Mouse (Mus musculus): ENCODE data around the gene Wfdc18.

The Wfdc18 gene

GRCm38 (mm10) chr11:83708715-83709114 is at the start of gene Wfdc18:
Gene Wfdc18, plus strand, starts transcription at chr11:83709015.
- no peak for DNase-seq (ENCODE audit: low read depth, low spot score)

- no peak for DNase-seq (ENCODE audit: low read depth, low spot score)
Observed at GRCm38 (mm10) chr11:83662204-83662603, 46.6 kb upstream of the Wfdc18 start, which contains the start of gene Ccl4. Gene Ccl4, plus strand, starts transcription at chr11:83662584.

GRCm38 (mm10) chr11:83663532-83663931 is 45.3 kb upstream of the Wfdc18 start:
- DNase-seq (ENCODE audit: low read depth, low spot score), result no peak

- no peak for DNase-seq (ENCODE audit: low read depth, low spot score)
Observed at GRCm38 (mm10) chr11:83671743-83672142, 37.1 kb upstream of the Wfdc18 start.

GRCm38 (mm10) chr11:83675665-83676064 is 33.1 kb upstream of the Wfdc18 start:
- no peak for DNase-seq (ENCODE audit: low read depth, low spot score)

GRCm38 (mm10) chr11:83689918-83690317 is 18.9 kb upstream of the Wfdc18 start:
- no peak for DNase-seq (ENCODE audit: low read depth, low spot score)

- no peak for DNase-seq (ENCODE audit: low read depth, low spot score)
Observed at GRCm38 (mm10) chr11:83692008-83692407, 16.8 kb upstream of the Wfdc18 start.

GRCm38 (mm10) chr11:83703705-83704104 is 5.1 kb upstream of the Wfdc18 start, which contains the start of gene Wfdc17:
Gene Wfdc17, plus strand, starts transcription at chr11:83703991.
- peak; percentile 33 for DNase-seq (ENCODE audit: low read depth, low spot score)

- DNase-seq (ENCODE audit: low read depth, low spot score), result no peak
Observed at GRCm38 (mm10) chr11:83709683-83710082, 868 bp downstream of the Wfdc18 start.

- DNase-seq (ENCODE audit: low read depth, low spot score), result no peak
Observed at GRCm38 (mm10) chr11:83712671-83713070, 3.9 kb downstream of the Wfdc18 start.

- peak; percentile 44 for DNase-seq (ENCODE audit: low read depth, low spot score)
Observed at GRCm38 (mm10) chr11:83713925-83714324, 5.1 kb downstream of the Wfdc18 start.

GRCm38 (mm10) chr11:83717042-83717665 is 8.3 kb downstream of the Wfdc18 start:
- DNase-seq (ENCODE audit: low read depth, low spot score), result no peak

- no peak for DNase-seq (ENCODE audit: low read depth, low spot score)
Observed at GRCm38 (mm10) chr11:83720766-83721165, 12.0 kb downstream of the Wfdc18 start.

- DNase-seq (ENCODE audit: low read depth, low spot score), result peak; percentile 33
Observed at GRCm38 (mm10) chr11:83728757-83729432, 20.1 kb downstream of the Wfdc18 start.

- no peak for DNase-seq (ENCODE audit: low read depth, low spot score)
Observed at GRCm38 (mm10) chr11:83731116-83731515, 22.3 kb downstream of the Wfdc18 start.

- peak; percentile 75 for DNase-seq (ENCODE audit: low read depth, low spot score)
Observed at GRCm38 (mm10) chr11:83733071-83733640, 24.3 kb downstream of the Wfdc18 start.

- no peak for DNase-seq (ENCODE audit: low read depth, low spot score)
Observed at GRCm38 (mm10) chr11:83734215-83734614, 25.4 kb downstream of the Wfdc18 start.

GRCm38 (mm10) chr11:83735881-83736280 is 27.1 kb downstream of the Wfdc18 start:
- no peak for DNase-seq (ENCODE audit: low read depth, low spot score)

GRCm38 (mm10) chr11:83737109-83737558 is 28.3 kb downstream of the Wfdc18 start:
- DNase-seq (ENCODE audit: low read depth, low spot score), result peak; percentile 87

GRCm38 (mm10) chr11:83739241-83739640 is 30.4 kb downstream of the Wfdc18 start:
- peak; percentile 75 for DNase-seq (ENCODE audit: low read depth, low spot score)

GRCm38 (mm10) chr11:83740443-83740991 is 31.7 kb downstream of the Wfdc18 start:
- DNase-seq (ENCODE audit: low read depth, low spot score), result no peak

- no peak for DNase-seq (ENCODE audit: low read depth, low spot score)
Observed at GRCm38 (mm10) chr11:83741841-83742240, 33.0 kb downstream of the Wfdc18 start.

Data from A20 (cell line).